Mouse (Mus musculus) MEL (cell line): ENCODE results near the gene Aldh8a1. TPM values are rescaled to one million over a fixed set of nuclear protein-coding genes. Genes with fewer than 3 reads are reported as not detected.
A peak's percentile ranks its signal among the peaks of the same experiment; 100 is the strongest.

ENCODE experiments used
- DNase-seq: peaks from one replicate; pipeline ENCODE4 v3.0.0; 2011; ENCODE audit warnings: low read depth, low spot score
- H3K27ac ChIP-seq: 2 replicates; pipeline ENCODE4 v1.5.1; 2012; ENCODE audit warnings: low read depth, mild to moderate bottlenecking, control low read depth, low read length, moderate library complexity; ENCODE audit not compliant: control insufficient read depth
- H3K27me3 ChIP-seq, 2 experiments: fragments of 150-350 bp in 1 of 2; sonication (generic) in 1 of 2; 2 replicates each; pipeline ENCODE4 v1.6.1; 2012; ENCODE audit warnings: low read length in 2 of 2, mild to moderate bottlenecking in 2 of 2, improper control_type of control experiment in 1 of 2, moderate library complexity in 1 of 2; ENCODE audit not compliant: insufficient read depth in 2 of 2, control insufficient read depth in 1 of 2
- H3K36me3 ChIP-seq, 2 experiments: 2 replicates each; pipeline ENCODE4 v1.6.1; 2012 to 2014; ENCODE audit warnings: low read length in 2 of 2, improper control_type of control experiment in 1 of 2, inconsistent platforms in 1 of 2, mild to moderate bottlenecking in 1 of 2; ENCODE audit not compliant: insufficient read depth in 2 of 2, control insufficient read depth in 1 of 2
- H3K4me1 ChIP-seq, 2 experiments: fragments of 150-350 bp in 1 of 2; sonication (generic) in 1 of 2; 2 replicates each; pipeline ENCODE4 v1.6.1; 2012; ENCODE audit warnings: low read length in 2 of 2, improper control_type of control experiment in 1 of 2, mild to moderate bottlenecking in 1 of 2; ENCODE audit not compliant: insufficient read depth in 2 of 2, control insufficient read depth in 1 of 2
- H3K4me3 ChIP-seq, 2 experiments: fragments of 150-350 bp in 1 of 2; sonication (generic) in 1 of 2; 2 replicates each; pipeline ENCODE4 v1.5.1; 2012; ENCODE audit warnings: low read depth in 2 of 2, low read length in 2 of 2, mild to moderate bottlenecking in 2 of 2, moderate library complexity in 2 of 2, control low read depth in 1 of 2, improper control_type of control experiment in 1 of 2; ENCODE audit not compliant: control insufficient read depth in 1 of 2, insufficient read depth in 1 of 2
- H3K79me2 ChIP-seq: 2 replicates; pipeline ENCODE4 v1.6.1; 2012; ENCODE audit warnings: mild to moderate bottlenecking, low read length, moderate library complexity; ENCODE audit not compliant: control insufficient read depth, poor library complexity, insufficient read depth
- H3K9ac ChIP-seq: 2 replicates; pipeline ENCODE4 v1.6.1; 2012; ENCODE audit warnings: low read depth, mild to moderate bottlenecking, control low read depth, low read length, moderate library complexity; ENCODE audit not compliant: control insufficient read depth, poor library complexity, severe bottlenecking
- H3K9me3 ChIP-seq: fragments of 150-350 bp; sonication (generic); replicated peaks from 2 replicates; pipeline ENCODE4 v1.6.1; 2012; ENCODE audit warnings: mild to moderate bottlenecking, low read length, improper control_type of control experiment, moderate library complexity; ENCODE audit not compliant: insufficient read depth
- CHD1 ChIP-seq: IDR thresholded peaks from 2 replicates; pipeline ENCODE4 v1.6.1; 2012; ENCODE audit warnings: low read depth, mild to moderate bottlenecking, inconsistent platforms, low read length, improper control_type of control experiment
- CHD2 ChIP-seq: IDR thresholded peaks from 2 replicates; pipeline ENCODE4 v1.6.1; 2011; ENCODE audit warnings: low read length, improper control_type of control experiment
- CTCF ChIP-seq, 3 experiments: IDR thresholded peaks in 2 of 3; conservative IDR thresholded peaks in 1 of 3; 2 replicates each; pipeline ENCODE4 v1.5.1; 2011 to 2012; ENCODE audit warnings: low read length in 3 of 3, low read depth in 2 of 3, mild to moderate bottlenecking in 2 of 3, improper control_type of control experiment in 1 of 3, inconsistent platforms in 1 of 3, mixed read lengths in 1 of 3, moderate library complexity in 1 of 3; ENCODE audit not compliant: control insufficient read depth in 1 of 3, insufficient read depth in 1 of 3, poor library complexity in 1 of 3, severe bottlenecking in 1 of 3
- ELF1 ChIP-seq: IDR thresholded peaks from 2 replicates; pipeline ENCODE4 v1.6.1; 2014; ENCODE audit warnings: low read depth, mild to moderate bottlenecking, inconsistent platforms, low read length, improper control_type of control experiment, moderate library complexity
- GATA1 ChIP-seq: IDR thresholded peaks from 2 replicates; pipeline ENCODE4 v1.6.1; 2011; ENCODE audit warnings: low read depth, low read length, improper control_type of control experiment
- HCFC1 ChIP-seq: IDR thresholded peaks from 2 replicates; pipeline ENCODE4 v1.6.1; 2012; ENCODE audit warnings: low read depth, mild to moderate bottlenecking, inconsistent platforms, low read length, improper control_type of control experiment, moderate library complexity
- JUND ChIP-seq: IDR thresholded peaks from 2 replicates; pipeline ENCODE4 v1.6.1; 2011; ENCODE audit warnings: low read depth, mild to moderate bottlenecking, improper control_type of control experiment, low read length
- MAFK ChIP-seq: IDR thresholded peaks from 2 replicates; pipeline ENCODE4 v1.6.1; 2011; ENCODE audit warnings: low read depth, mild to moderate bottlenecking, low read length, improper control_type of control experiment, borderline replicate concordance
- MAZ ChIP-seq: IDR thresholded peaks from 2 replicates; pipeline ENCODE4 v1.6.1; 2012; ENCODE audit warnings: low read depth, mild to moderate bottlenecking, inconsistent platforms, low read length, improper control_type of control experiment
- MYB ChIP-seq: IDR thresholded peaks from 2 replicates; pipeline ENCODE4 v1.6.1; 2011; ENCODE audit warnings: mild to moderate bottlenecking, low read depth, low read length, improper control_type of control experiment
- MYC ChIP-seq: IDR thresholded peaks from 2 replicates; pipeline ENCODE4 v1.6.1; 2011; ENCODE audit warnings: low read depth, mild to moderate bottlenecking, low read length, improper control_type of control experiment, moderate library complexity
- NELFE ChIP-seq: IDR thresholded peaks from 2 replicates; pipeline ENCODE4 v1.6.1; 2011; ENCODE audit warnings: low read depth, low read length, improper control_type of control experiment
- NRF1 ChIP-seq: IDR thresholded peaks from 2 replicates; pipeline ENCODE4 v1.6.1; 2014; ENCODE audit warnings: low read depth, mild to moderate bottlenecking, inconsistent platforms, low read length, improper control_type of control experiment, moderate library complexity; ENCODE audit not compliant: poor library complexity, insufficient read depth, severe bottlenecking
- RAD21 ChIP-seq: IDR thresholded peaks from 2 replicates; pipeline ENCODE4 v1.6.1; 2011; ENCODE audit warnings: mild to moderate bottlenecking, low read depth, low read length, improper control_type of control experiment
- SIN3A ChIP-seq: IDR thresholded peaks from 2 replicates; pipeline ENCODE4 v1.6.1; 2012; ENCODE audit warnings: low read length, improper control_type of control experiment, inconsistent platforms
- TAL1 ChIP-seq: IDR thresholded peaks from 2 replicates; pipeline ENCODE4 v1.6.1; 2012; ENCODE audit warnings: mild to moderate bottlenecking, inconsistent platforms, low read length, moderate library complexity, mixed read lengths
- TBP ChIP-seq: IDR thresholded peaks from 2 replicates; pipeline ENCODE4 v1.8.0; 2011; ENCODE audit warnings: low read depth, low read length, improper control_type of control experiment
- USF1 ChIP-seq: IDR thresholded peaks from 2 replicates; pipeline ENCODE4 v1.6.1; 2014; ENCODE audit warnings: low read depth, mild to moderate bottlenecking, inconsistent platforms, low read length, improper control_type of control experiment, moderate library complexity
- ZC3H11A ChIP-seq: IDR thresholded peaks from 2 replicates; pipeline ENCODE4 v1.6.1; 2012; ENCODE audit warnings: low read depth, mild to moderate bottlenecking, inconsistent platforms, low read length, improper control_type of control experiment
- ZKSCAN1 ChIP-seq: IDR thresholded peaks from 2 replicates; pipeline ENCODE4 v1.6.1; 2012; ENCODE audit warnings: low read depth, mild to moderate bottlenecking, inconsistent platforms, low read length, improper control_type of control experiment, moderate library complexity
- ZNF384 ChIP-seq: IDR thresholded peaks from 2 replicates; pipeline ENCODE4 v1.6.1; 2012; ENCODE audit warnings: low read depth, mild to moderate bottlenecking, inconsistent platforms, low read length, improper control_type of control experiment
- polyA plus RNA-seq, 2 experiments: library from polyadenylated mRNA; stranded (reverse) in 1 of 2; unstranded in 1 of 2; fragments of >175 nt in 1 of 2; fragments of >200 nt in 1 of 2; gene quantifications; 2 replicates each; pipeline versions ENCODE4 v1.2.1 to v1.2.4; 2012; ENCODE audit warnings: low replicate concordance in 2 of 2, low read depth in 1 of 2; ENCODE audit not compliant: insufficient read length in 2 of 2, insufficient read depth in 1 of 2, missing spikeins in 1 of 2
- total RNA-seq: library from RNA; depleted of rRNA; stranded (reverse); fragments of 300-350 nt; gene quantifications from 2 replicates; pipeline ENCODE4 v1.2.3, GENCODE M21; 2012; rRNA removed

Aldh8a1 gene
- 0.04 and 0.07 TPM in 2 replicates for total RNA-seq
- polyA plus RNA-seq, result under 1 TPM in 1 of 2 experiments, not detected in 1; 0.07 TPM

DNA sequence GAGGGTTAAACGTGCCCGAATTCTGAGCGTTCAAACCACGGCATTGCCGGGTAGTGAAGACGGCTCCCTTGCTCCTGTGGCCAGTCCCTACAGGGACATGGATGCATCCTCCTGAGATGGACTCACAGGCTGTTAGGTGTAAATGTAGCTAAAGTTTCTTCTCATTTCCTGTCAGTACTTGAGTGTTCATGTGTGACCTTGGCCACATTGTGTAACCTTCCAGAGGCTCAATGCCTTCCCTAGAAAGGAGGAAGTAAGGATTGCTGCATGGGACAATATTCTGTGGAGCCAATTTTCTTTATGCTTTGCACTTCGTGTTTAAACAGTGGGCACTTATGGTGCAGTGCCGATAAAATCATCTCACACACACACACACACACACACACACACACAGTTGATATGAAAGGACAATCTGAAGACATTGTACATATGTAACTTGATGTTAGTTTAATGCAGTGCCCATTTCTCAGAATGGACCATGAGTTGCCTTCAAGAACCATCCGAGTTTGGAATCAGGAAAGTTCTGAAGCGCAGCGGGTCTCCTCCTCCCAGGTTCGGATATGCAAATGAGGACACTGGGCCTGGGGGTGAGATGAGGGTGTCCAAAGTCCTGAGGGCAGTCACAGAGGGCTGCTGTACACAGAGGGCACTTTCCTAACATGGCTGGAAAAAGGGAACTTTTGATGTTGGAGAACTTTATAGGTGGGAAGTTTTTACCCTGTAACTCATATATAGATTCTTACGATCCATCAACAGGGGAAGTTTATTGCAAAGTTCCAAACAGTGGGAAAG, at the start of gene Aldh8a1:
Gene Aldh8a1, plus strand, starts transcription at position 610 of the 792 bp plus-strand sequence.
- H3K27ac ChIP-seq, result no peak within 1 kb of the TSS
- H3K9ac ChIP-seq, result no peak within 1 kb of the TSS
- TF ChIP-seq GATA1 (no peak), CHD1 (no peak), JUND (no peak), USF1 (no peak), ZC3H11A (no peak), TBP (no peak), MAZ (no peak), ELF1 (peak; percentile 27; the same call in 1 of the 2 replicates), MAFK (no peak), TAL1 (no peak), SIN3A (no peak), HCFC1 (0 out of 2 replicates have a peak, but pooled peaks have one; percentile 31), ZNF384 (no peak), RAD21 (no peak), NRF1 (no peak), MYC (0 out of 2 replicates have a peak, but pooled peaks have one; percentile 20), CHD2 (no peak)
- peaks cover 0 to 5% of the 10 kb centered on the region in 2 experiments; a peak in 2 of 4 replicates for H3K4me1 ChIP-seq
- H3K79me2 ChIP-seq, result no peaks in the 10 kb centered on the region
- H3K4me3 ChIP-seq, result no peak within 1 kb of the TSS
- no peaks in the 10 kb centered on the region for H3K27me3 ChIP-seq
- DNase-seq, result peak; percentile 38
- peaks cover 0 to 3% of the 10 kb centered on the region in 2 experiments; a peak in 1 of 4 replicates for H3K36me3 ChIP-seq
- H3K9me3 ChIP-seq, result no peaks in the 10 kb centered on the region

GRCm38 (mm10) chr10:21327605-21328135, 49.4 kb upstream of the Aldh8a1 start:
- TF ChIP-seq MAZ, result no peak
- TF ChIP-seq GATA1, result no peak
- TF ChIP-seq NELFE, result no peak
- no peak for TF ChIP-seq ZKSCAN1
- TF ChIP-seq TBP, result no peak
- no peak for TF ChIP-seq MYB
- no peak for TF ChIP-seq CTCF (IDR thresholded peaks at IDR 0.05 in 2 of 3, conservative IDR thresholded peaks at IDR 0.05 in 1 of 3; ENCODE audit: control insufficient read depth in 1 of 3, insufficient read depth in 1 of 3, low read depth in 2 of 3, low read length in 3 of 3, poor library complexity in 1 of 3, severe bottlenecking in 1 of 3)

More at GRCm38 (mm10) chr10:21327605-21328135, 49.4 kb upstream of the Aldh8a1 start:
- Histone ChIP-seq H3K4me3 (no peak overlapping the region), H3K27me3 (no peaks in the 10 kb centered on the region), H3K9me3 (no peaks in the 10 kb centered on the region), H3K27ac (no peak overlapping the region), H3K79me2 (no peaks in the 10 kb centered on the region), H3K4me1 (no peaks in the 10 kb centered on the region; a peak in 1 of 4 replicates), H3K9ac (no peak overlapping the region), H3K36me3 (peaks cover 3 to 17% of the 10 kb centered on the region in 2 experiments; a peak in 3 of 4 replicates)
- DNase-seq, result no peak
